Mouse (Mus musculus) forebrain, embryonic 10.5 days (tissue): ENCODE data around the gene Thsd1. TPM values are rescaled to one million over a fixed set of nuclear protein-coding genes. Genes with fewer than 3 reads are reported as not detected.

ENCODE experiments used
- DNase-seq: peaks from one replicate; pipeline ENCODE4 v3.0.0-alpha.2; 2017; ENCODE audit warnings: low spot score; ENCODE audit errors: extremely low spot score
- H3K27ac ChIP-seq: fragments of 300-500 bp; sonication (generic); 2 replicates; pipeline ENCODE4 v1.5.1; 2016; ENCODE audit warnings: mild to moderate bottlenecking
- H3K27me3 ChIP-seq: fragments of 300-500 bp; sonication (generic); 2 replicates; pipeline ENCODE4 v1.6.1; 2016; ENCODE audit warnings: mild to moderate bottlenecking; ENCODE audit not compliant: poor library complexity, severe bottlenecking
- H3K36me3 ChIP-seq: fragments of 300-500 bp; sonication (generic); replicated peaks from 2 replicates; pipeline ENCODE4 v1.6.1; 2016; ENCODE audit warnings: mild to moderate bottlenecking, moderate library complexity
- H3K4me1 ChIP-seq: fragments of 300-500 bp; sonication (generic); 2 replicates; pipeline ENCODE4 v1.6.1; 2016
- H3K4me3 ChIP-seq: fragments of 300-500 bp; sonication (generic); 2 replicates; pipeline ENCODE4 v1.5.1; 2016; ENCODE audit warnings: mild to moderate bottlenecking, moderate library complexity
- H3K9me3 ChIP-seq: fragments of 300-500 bp; sonication (generic); 2 replicates; pipeline ENCODE4 v1.6.1; 2016; ENCODE audit warnings: mild to moderate bottlenecking, moderate library complexity
- WGBS: fragments of 180-500 bp; shearing (Covaris S2); methylation state at CpG from one replicate; pipeline ENCODE4 v1.1.7; 2016; 5-methylcytosine and 5-hydroxymethylcytosine counted together
- polyA plus RNA-seq: library from polyadenylated mRNA; unstranded; fragments of >200 nt; fragmentation: Nextera tagmentation; extraction: Ambion mirVana; gene quantifications from 2 replicates; pipeline ENCODE4 v1.2.1, GENCODE M21; 2016

The Thsd1 gene
- 9.8 and 10.5 TPM in 2 replicates for polyA plus RNA-seq

GRCm38 (mm10) chr8:22227061-22227877, at the start of gene Thsd1:
TSS of gene Thsd1 (plus strand) at chr8:22227313.
- Histone ChIP-seq H3K4me1 (peaks cover 20% of the 10 kb centered on the region), H3K4me3 (peak within 1 kb of the TSS; percentile 66), H3K27ac (peak within 1 kb of the TSS; percentile 59), H3K27me3 (peaks cover 37% of the 10 kb centered on the region), H3K9me3 (peaks cover 6% of the 10 kb centered on the region; the same call in 1 of the 2 replicates), H3K36me3 (peaks cover 16% of the 10 kb centered on the region)
- peak; percentile 52 for DNase-seq
- under 1% methylated on average over 39 of the region's 39 CpGs for WGBS

GRCm38 (mm10) chr8:22184884-22185283, 42.2 kb upstream of the Thsd1 start:
- Histone ChIP-seq H3K4me3 (peak overlapping the region; percentile 76), H3K36me3 (peaks cover 8% of the 10 kb centered on the region), H3K27ac (peak overlapping the region; percentile 98), H3K4me1 (peaks cover 22% of the 10 kb centered on the region), H3K9me3 (no peaks in the 10 kb centered on the region), H3K27me3 (peaks cover 4% of the 10 kb centered on the region; the same call in 1 of the 2 replicates)
- WGBS = 0% methylated on average over 3 of the region's 3 CpGs
- peak; percentile 33 for DNase-seq

DNA sequence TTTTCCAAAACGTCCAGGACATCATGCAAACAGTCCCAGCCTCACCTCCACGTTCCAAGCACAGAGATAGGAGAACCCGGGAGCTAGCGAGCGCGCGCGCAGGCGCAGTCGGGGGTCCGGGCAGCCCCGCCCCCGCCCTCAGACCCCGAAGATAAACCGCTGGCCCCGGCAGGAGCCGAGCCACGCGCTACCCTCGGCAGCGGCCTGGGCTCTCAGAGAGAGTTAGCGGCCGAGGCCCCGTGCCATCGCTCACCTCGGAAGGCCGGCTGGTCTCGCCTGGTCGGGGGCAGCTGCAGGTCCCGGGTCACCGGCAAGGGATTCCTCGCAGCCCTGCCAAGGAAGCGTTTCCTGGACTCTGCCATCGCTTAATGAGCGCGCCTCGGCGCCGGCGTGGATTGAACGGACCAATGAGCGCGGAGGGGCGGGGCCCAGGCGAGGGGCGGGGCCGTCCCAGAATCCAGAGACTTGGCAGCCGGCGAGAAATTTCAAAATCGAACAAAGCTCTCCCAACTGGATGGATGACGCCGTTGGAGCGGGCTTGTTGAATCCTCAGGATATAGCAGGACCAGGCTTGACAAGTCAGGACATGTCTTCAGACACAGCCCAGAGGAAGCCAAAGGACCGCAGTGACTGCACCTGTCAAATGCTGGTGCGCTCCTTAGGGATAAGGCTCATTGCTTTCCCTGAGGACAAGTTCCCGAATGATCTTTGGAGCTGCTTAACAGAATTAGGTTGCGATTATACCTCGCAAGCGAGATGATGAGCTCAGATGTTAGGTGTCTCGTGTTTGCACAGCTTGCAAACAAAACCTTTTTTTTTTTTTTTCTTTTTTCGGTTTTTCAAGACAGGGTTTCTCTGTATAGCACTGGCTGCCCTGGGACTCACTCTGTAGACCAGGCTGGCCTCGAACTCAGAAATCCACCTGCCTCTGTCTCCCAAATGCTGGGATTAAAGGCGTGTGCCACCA, 41.4 kb upstream of the Thsd1 start, which contains the start of gene Ckap2:
Gene Ckap2, minus strand, starts transcription at position 389 of the 967 bp plus-strand sequence.
- peak within 1 kb of the TSS; percentile 98 for H3K27ac ChIP-seq
- WGBS = 3% methylated on average over 63 of the region's 63 CpGs

DNA sequence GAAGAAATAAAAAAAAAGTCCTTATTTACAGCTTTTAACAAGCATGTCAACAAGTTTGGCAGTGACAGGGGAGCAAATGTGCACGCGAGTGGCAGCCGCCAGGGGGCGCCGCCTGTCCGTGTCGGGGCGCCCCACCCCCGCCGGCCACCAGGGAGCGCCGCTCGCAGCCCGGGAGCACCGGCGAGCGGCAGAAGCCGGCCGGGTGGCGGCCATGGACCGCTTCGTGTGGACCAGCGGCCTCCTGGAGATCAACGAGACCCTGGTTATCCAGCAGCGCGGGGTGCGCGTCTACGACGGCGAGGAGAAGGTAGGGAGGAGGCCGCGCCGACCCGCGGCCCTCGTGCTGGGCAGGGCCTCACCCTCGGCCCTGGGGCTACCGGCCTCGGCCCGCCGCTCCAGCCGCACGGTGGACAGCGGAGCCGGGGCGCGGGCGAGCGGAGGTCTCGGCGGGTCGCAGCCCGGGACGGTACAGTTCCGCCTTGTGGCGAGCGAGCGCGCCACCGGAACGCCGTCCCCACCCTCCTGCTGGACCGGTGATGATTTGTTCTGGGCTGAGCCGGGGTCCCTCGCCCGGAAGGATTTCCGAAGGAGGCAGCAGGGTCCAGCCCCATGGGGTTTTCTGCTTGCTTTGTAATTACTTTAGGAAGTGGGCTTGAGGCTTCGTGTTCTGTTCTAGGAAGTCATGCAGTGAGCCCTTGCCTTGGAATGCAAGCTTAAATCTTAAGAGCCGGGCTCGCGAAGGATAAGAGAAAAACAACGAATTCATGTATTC, 34.3 kb upstream of the Thsd1 start, which contains the start of gene Vps36:
Gene Vps36, plus strand, starts transcription at position 150 of the 772 bp plus-strand sequence.
- Histone ChIP-seq H3K9me3 (no peaks in the 10 kb centered on the region), H3K4me3 (peak within 1 kb of the TSS; percentile 77), H3K27me3 (no peaks in the 10 kb centered on the region), H3K4me1 (peaks cover 15% of the 10 kb centered on the region), H3K27ac (peak within 1 kb of the TSS; percentile 98), H3K36me3 (peaks cover 5% of the 10 kb centered on the region)
- DNase-seq = peak; percentile 87
- under 1% methylated on average over 73 of the region's 73 CpGs for WGBS

More for the DNA sequence above, 41.4 kb upstream of the Thsd1 start, which contains the start of gene Ckap2:
- Histone ChIP-seq H3K4me1 (peaks cover 22% of the 10 kb centered on the region), H3K4me3 (peak within 1 kb of the TSS; percentile 76), H3K36me3 (no peaks in the 10 kb centered on the region), H3K27me3 (peaks cover 4% of the 10 kb centered on the region; the same call in 1 of the 2 replicates), H3K9me3 (no peaks in the 10 kb centered on the region)
- DNase-seq = peak; percentile 96

GRCm38 (mm10) chr8:22193432-22194010, 33.6 kb upstream of the Thsd1 start:
- 19% methylated on average over 12 of the region's 12 CpGs for WGBS
- no peaks in the 10 kb centered on the region for H3K27me3 ChIP-seq
- H3K36me3 ChIP-seq = peaks cover 10% of the 10 kb centered on the region
- peak overlapping the region; percentile 98 for H3K27ac ChIP-seq
- H3K4me1 ChIP-seq = peaks cover 15% of the 10 kb centered on the region
- no peak for DNase-seq
- peak overlapping the region; percentile 77 for H3K4me3 ChIP-seq
- H3K9me3 ChIP-seq = no peaks in the 10 kb centered on the region

DNA sequence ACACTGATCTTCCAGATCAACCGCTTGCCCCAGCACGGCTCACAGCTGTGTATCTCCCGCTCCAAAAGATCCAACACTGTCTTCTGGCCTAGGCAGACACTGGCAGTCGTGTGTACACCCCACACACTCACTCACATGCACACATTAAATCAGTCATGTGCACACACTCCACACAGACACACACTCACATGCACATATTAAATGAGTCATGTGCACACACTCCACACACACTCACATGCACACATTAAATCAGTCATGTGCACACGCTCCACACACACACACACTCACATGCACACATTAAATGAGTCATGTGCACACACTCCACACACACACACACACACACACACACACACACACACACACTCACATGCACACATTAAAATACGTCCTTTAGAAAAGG, 29.2 kb upstream of the Thsd1 start:
- Histone ChIP-seq H3K4me3 (no peak overlapping the region), H3K4me1 (peaks cover 15% of the 10 kb centered on the region), H3K27me3 (no peaks in the 10 kb centered on the region), H3K27ac (no peak overlapping the region), H3K36me3 (peaks cover 42% of the 10 kb centered on the region), H3K9me3 (peaks cover 4% of the 10 kb centered on the region; the same call in 1 of the 2 replicates)
- DNase-seq = no peak
- 90% methylated on average over 6 of the region's 6 CpGs for WGBS

DNA sequence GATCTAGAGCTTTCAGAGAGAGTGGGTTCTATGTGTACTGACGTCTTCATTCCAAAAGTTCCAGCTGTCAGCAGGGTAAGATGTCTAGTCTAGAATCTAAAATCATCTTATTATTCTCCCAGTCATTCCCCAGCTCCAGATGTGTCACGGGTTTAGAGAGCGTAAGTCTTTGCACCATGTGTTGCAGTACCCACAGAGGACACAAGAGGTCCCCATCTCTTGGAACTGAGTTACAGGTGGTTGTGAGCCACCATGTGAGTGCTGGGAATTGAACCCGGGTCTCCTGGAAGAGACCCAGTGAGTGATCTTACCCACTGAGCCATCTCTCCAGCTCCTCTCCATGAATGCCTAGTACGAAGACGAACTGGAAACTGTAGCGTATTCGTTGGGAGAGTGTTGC, 27.6 kb upstream of the Thsd1 start:
- 97% methylated on average over 8 of the region's 8 CpGs for WGBS

DNA sequence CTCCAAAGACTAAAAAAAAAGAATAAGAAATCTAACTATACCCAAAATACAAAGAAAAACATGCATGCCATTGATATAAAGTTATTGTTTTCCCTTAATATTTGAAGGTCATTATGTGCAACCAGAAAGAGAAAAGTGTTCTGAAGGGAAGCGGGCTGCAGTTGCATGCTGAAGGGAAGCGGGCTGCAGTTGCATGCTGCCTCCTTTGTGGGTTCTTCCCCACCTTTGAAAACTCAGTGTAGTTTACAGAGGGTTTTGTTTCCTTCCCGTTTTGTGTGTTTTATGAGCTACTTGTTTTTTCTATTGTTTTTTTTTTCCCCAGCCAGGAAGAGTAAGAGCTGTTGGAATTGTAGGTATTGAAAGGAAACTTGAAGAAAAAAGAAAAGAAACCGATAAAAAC, 19.6 kb upstream of the Thsd1 start:
- 92% methylated on average over 4 of the region's 4 CpGs for WGBS
- DNase-seq = no peak
- Histone ChIP-seq H3K4me3 (no peak overlapping the region), H3K9me3 (no peaks in the 10 kb centered on the region), H3K4me1 (no peaks in the 10 kb centered on the region), H3K27me3 (no peaks in the 10 kb centered on the region), H3K27ac (no peak overlapping the region), H3K36me3 (peaks cover 77% of the 10 kb centered on the region)

More for the DNA sequence above, 27.6 kb upstream of the Thsd1 start:
- DNase-seq = no peak
- H3K27ac ChIP-seq = no peak overlapping the region
- H3K27me3 ChIP-seq = no peaks in the 10 kb centered on the region
- H3K9me3 ChIP-seq = peaks cover 4% of the 10 kb centered on the region; the same call in 1 of the 2 replicates
- H3K4me3 ChIP-seq = no peak overlapping the region
- H3K36me3 ChIP-seq = peaks cover 51% of the 10 kb centered on the region
- H3K4me1 ChIP-seq = peaks cover 4% of the 10 kb centered on the region

DNA sequence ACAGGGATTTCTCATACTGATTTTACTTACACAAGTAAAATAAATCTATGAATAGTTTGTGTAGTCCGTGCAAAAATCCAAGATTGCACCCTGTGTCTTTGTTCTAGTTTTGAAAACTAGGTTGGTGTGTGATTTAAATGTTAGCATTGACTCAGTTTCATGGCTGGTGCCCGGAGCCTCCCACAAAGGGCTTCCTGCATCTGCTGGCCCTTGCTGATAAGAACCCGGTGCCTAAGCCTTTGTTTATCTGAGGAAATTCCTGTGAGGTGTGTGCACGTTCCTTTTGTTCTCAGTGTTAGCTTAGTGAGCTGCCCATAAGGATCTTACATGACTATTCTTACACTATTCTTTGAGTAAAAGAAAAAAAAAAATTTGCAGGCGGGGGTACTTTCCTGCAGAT, 18.1 kb upstream of the Thsd1 start:
- DNase-seq = no peak
- WGBS = 63% methylated on average over 5 of the region's 5 CpGs
- Histone ChIP-seq H3K36me3 (peaks cover 76% of the 10 kb centered on the region), H3K27me3 (no peaks in the 10 kb centered on the region), H3K4me3 (no peak overlapping the region), H3K4me1 (no peaks in the 10 kb centered on the region), H3K9me3 (no peaks in the 10 kb centered on the region), H3K27ac (no peak overlapping the region)

DNA sequence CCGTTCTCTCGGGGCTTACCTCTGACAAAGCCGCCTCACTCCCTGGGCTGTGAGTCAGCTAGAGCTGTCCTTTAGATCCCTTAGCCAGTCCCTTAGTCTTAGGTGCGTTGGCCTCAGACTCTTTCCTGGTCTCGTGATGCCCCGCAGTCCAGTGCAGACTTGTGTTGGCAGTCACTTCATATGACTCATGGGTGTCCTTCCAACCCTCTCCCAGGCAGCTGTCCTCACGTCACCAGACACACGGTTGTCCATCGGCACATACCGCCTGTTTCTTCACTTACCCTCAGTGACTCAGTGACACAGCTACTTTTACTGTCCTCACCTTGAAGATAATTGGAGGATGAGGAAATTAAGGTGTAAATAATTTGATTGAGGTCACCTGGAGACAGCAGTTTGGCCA, 12.3 kb upstream of the Thsd1 start:
- DNase-seq = no peak
- Histone ChIP-seq H3K4me1 (no peaks in the 10 kb centered on the region), H3K27ac (no peak overlapping the region), H3K9me3 (no peaks in the 10 kb centered on the region), H3K4me3 (no peak overlapping the region), H3K27me3 (no peaks in the 10 kb centered on the region), H3K36me3 (peaks cover 89% of the 10 kb centered on the region)
- WGBS = 96% methylated on average over 10 of the region's 10 CpGs

GRCm38 (mm10) chr8:22226361-22226760, 752 bp upstream of the Thsd1 start:
- DNase-seq = no peak
- Histone ChIP-seq H3K36me3 (peaks cover 24% of the 10 kb centered on the region), H3K4me3 (no peak overlapping the region), H3K4me1 (peaks cover 20% of the 10 kb centered on the region), H3K9me3 (peaks cover 8% of the 10 kb centered on the region; the same call in 1 of the 2 replicates), H3K27ac (no peak overlapping the region), H3K27me3 (peaks cover 37% of the 10 kb centered on the region)
- 69% methylated on average over 8 of the region's 8 CpGs for WGBS
